Mouse (Mus musculus) liver, adult 2 months (tissue): ENCODE measurements around the gene Adat2. TPM values are rescaled to one million over a fixed set of nuclear protein-coding genes. Genes with fewer than 3 reads are reported as not detected.

Experiments used
- DNase-seq: peaks from one replicate; pipeline ENCODE4 v3.0.0-alpha.2; 2011; ENCODE audit warnings: low read depth, low spot score; ENCODE audit errors: extremely low read depth
- H3K27ac ChIP-seq: fragments of 200-500 bp; replicated peaks from 2 replicates; pipeline ENCODE4 v1.5.1; 2012; ENCODE audit warnings: low read depth, mild to moderate bottlenecking, control low read depth, inconsistent platforms, low read length; ENCODE audit not compliant: insufficient read depth
- H3K27me3 ChIP-seq: fragments of 200-500 bp; 2 replicates; pipeline ENCODE4 v1.6.1; 2012; ENCODE audit warnings: mild to moderate bottlenecking, moderate library complexity, low read length, inconsistent platforms; ENCODE audit not compliant: control insufficient read depth, insufficient read depth
- H3K36me3 ChIP-seq: fragments of 200-500 bp; 2 replicates; pipeline ENCODE4 v1.6.1; 2012; ENCODE audit warnings: low read length, inconsistent platforms; ENCODE audit not compliant: control insufficient read depth, insufficient read depth
- H3K4me1 ChIP-seq: fragments of 200-500 bp; 2 replicates; pipeline ENCODE4 v1.6.1; 2011; ENCODE audit warnings: low read length; ENCODE audit not compliant: control insufficient read depth, insufficient read depth
- H3K4me3 ChIP-seq: fragments of 200-500 bp; 2 replicates; pipeline ENCODE4 v1.5.1; 2011; ENCODE audit warnings: low read depth, mild to moderate bottlenecking, control low read depth, low read length, moderate library complexity; ENCODE audit not compliant: insufficient read depth
- H3K79me2 ChIP-seq: fragments of 200-500 bp; 2 replicates; pipeline ENCODE4 v1.6.1; 2012; ENCODE audit warnings: inconsistent platforms, mild to moderate bottlenecking, low read length, moderate library complexity; ENCODE audit not compliant: control insufficient read depth, insufficient read depth
- H3K9ac ChIP-seq: fragments of 200-500 bp; 2 replicates; pipeline ENCODE4 v1.6.1; 2012; ENCODE audit warnings: low read depth, mild to moderate bottlenecking, control low read depth, inconsistent platforms, low read length
- CTCF ChIP-seq: fragments of 200-500 bp; IDR thresholded peaks from 2 replicates; pipeline ENCODE4 v1.5.1; 2011; ENCODE audit warnings: low read depth, low read length, control low read depth
- POLR2A ChIP-seq: fragments of 200-500 bp; IDR thresholded peaks from 2 replicates; pipeline ENCODE4 v1.6.1; 2011; ENCODE audit warnings: low read length, control low read depth; ENCODE audit not compliant: insufficient read depth; ENCODE audit errors: extremely low read depth
- WGBS: fragments of 180-500 bp; shearing (Covaris S2); methylation state at CpG from one replicate; pipeline ENCODE4 v1.1.7; 2018; 5-methylcytosine and 5-hydroxymethylcytosine counted together
- polyA plus RNA-seq: library from polyadenylated mRNA; depleted of rRNA; stranded (reverse); fragments of >200 nt; gene quantifications from 2 replicates; pipeline ENCODE4 v1.2.3, GENCODE M21; 2012; rRNA removed
- total RNA-seq: library from RNA; depleted of rRNA; stranded (reverse); fragments of >200 nt; gene quantifications from 2 replicates; pipeline ENCODE4 v1.2.3, GENCODE M21; 2014; rRNA removed

Adat2 gene
- total RNA-seq = 2.3 and 2.5 TPM in 2 replicates
- 1.8 and 2.9 TPM in 2 replicates for polyA plus RNA-seq

DNA sequence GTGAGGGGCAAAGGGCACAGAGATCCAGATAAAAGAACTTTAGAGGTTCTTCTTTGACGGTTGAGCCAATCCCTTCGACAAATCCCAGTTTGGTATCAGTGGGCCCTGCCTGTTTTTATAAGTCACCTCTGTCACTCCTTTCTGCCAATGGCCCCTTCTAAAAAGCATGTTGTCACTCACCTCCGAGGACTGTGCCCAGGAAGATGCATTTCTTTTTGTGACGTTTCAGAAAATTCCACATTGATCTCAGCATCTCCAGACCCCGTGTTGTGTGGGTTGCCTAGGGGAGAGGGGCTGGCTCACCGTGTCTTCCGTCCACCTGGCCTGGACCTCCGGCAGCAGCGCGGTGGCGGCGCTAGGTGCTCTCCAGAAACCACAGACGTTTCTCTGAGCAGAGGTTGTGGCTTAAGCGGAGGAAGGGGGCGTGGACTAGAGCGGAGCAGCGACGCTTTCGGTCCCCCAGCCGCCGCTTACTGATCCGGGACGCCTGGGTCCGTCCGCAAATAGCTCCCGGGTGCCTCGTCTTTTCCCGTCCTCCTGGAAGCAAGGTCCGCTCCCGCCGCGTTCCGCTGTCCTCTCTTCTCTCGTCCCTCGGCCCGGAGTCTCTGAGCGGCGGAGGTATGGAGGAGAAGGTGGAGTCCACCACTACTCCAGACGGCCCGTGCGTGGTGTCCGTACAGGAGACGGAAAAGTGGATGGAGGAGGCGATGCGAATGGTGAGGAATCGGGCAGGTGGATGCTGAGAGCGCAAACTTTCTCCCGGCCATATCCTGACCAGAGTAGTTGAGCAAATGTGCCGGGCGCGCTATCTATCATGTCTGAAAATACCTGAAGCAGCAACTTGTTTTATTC is at the start of gene Adat2, which contains the start of gene Pex3:
Gene Adat2 (plus strand): TSS at position 249 of the 852 bp plus-strand sequence.
Gene Pex3 (minus strand): TSS at position 497 of the 852 bp plus-strand sequence.
- under 1% methylated on average over 51 of the region's 51 CpGs for WGBS

DNA sequence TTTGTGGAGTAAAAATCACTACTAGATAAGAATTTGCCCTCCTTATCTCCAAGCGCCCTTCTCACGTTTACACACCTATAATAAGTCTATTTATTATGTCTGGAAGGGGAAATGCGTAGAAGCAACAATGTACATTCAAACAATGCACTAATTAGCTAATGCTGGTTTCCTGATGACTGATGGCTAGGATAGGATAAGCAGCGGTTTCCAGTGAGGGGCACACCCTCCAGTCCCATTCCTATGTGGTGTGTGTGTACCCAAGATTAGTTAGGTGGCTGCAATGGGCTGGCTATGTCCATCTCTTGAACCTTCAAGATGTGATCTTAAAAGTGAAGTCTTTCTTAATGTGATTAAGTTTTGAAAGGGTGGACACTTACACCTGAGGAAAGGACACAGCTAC is 30.8 kb upstream of the Adat2 start:
- no peak for DNase-seq
- WGBS = 89% methylated on average over 4 of the region's 4 CpGs
- TF ChIP-seq CTCF (no peak), POLR2A (no peak)

More for the DNA sequence above, at the start of gene Adat2, which contains the start of gene Pex3:
- Histone ChIP-seq H3K9ac (peak within 1 kb of the TSS; percentile 91), H3K36me3 (peaks cover 3% of the 10 kb centered on the region; the same call in 1 of the 2 replicates), H3K4me1 (peaks cover 3% of the 10 kb centered on the region), H3K27ac (peak within 1 kb of the TSS; percentile 68), H3K79me2 (peaks cover 3% of the 10 kb centered on the region; the same call in 1 of the 2 replicates), H3K4me3 (peak within 1 kb of the TSS; percentile 81), H3K27me3 (no peaks in the 10 kb centered on the region)
- peak; percentile 83 for DNase-seq
- TF ChIP-seq CTCF (0 out of 2 replicates have a peak, but pooled peaks have one; percentile 2), POLR2A (peak; percentile 58)

GRCm38 (mm10) chr10:13528155-13528554 is 24.5 kb upstream of the Adat2 start:
- Histone ChIP-seq H3K27ac (no peak overlapping the region), H3K79me2 (no peaks in the 10 kb centered on the region), H3K4me3 (no peak overlapping the region), H3K27me3 (no peaks in the 10 kb centered on the region), H3K36me3 (peaks cover 37% of the 10 kb centered on the region), H3K9ac (no peak overlapping the region), H3K4me1 (no peaks in the 10 kb centered on the region; the same call in 1 of the 2 replicates)
- WGBS = 28% methylated on average over 4 of the region's 4 CpGs
- TF ChIP-seq POLR2A = no peak
- no peak for TF ChIP-seq CTCF
- DNase-seq = peak; percentile 40

More for the DNA sequence above, 30.8 kb upstream of the Adat2 start:
- Histone ChIP-seq H3K27me3 (no peaks in the 10 kb centered on the region), H3K36me3 (peaks cover 7% of the 10 kb centered on the region), H3K27ac (no peak overlapping the region), H3K4me1 (peaks cover 2% of the 10 kb centered on the region; the same call in 1 of the 2 replicates), H3K4me3 (no peak overlapping the region), H3K79me2 (no peaks in the 10 kb centered on the region), H3K9ac (no peak overlapping the region)

- H3K4me3 ChIP-seq = no peak overlapping the region
- H3K27ac ChIP-seq = no peak overlapping the region
- H3K79me2 ChIP-seq = no peaks in the 10 kb centered on the region; the same call in 1 of the 2 replicates
- H3K4me1 ChIP-seq = no peaks in the 10 kb centered on the region
- no peak for TF ChIP-seq CTCF
- TF ChIP-seq POLR2A = no peak
- WGBS = 47% methylated on average over 3 of the region's 3 CpGs
- H3K9ac ChIP-seq = no peak overlapping the region
- H3K27me3 ChIP-seq = no peaks in the 10 kb centered on the region
- peaks cover 46% of the 10 kb centered on the region for H3K36me3 ChIP-seq
- DNase-seq = no peak
Observed at GRCm38 (mm10) chr10:13534751-13535150, 17.9 kb upstream of the Adat2 start.

DNA sequence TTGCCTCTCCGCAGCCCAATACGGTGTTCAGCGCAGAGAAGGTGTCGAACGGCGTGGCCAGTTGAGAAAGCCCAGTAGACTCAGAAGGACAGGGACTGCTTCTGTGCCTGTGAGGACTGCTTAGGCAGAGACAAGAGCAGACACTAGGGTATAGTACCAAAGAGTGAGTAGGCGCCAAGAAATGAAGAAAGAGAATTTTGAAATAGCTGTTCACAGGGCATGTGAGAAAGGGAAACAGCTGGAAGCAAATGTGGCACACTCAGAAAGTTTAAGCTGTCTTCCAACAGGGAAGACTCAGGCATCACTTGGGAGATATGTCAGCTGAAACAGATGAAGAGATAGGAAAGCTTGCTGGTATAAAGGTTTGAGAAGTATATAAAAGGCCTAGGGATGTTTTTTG is 16.0 kb upstream of the Adat2 start:
- H3K4me3 ChIP-seq = no peak overlapping the region
- 97% methylated on average over 7 of the region's 7 CpGs for WGBS
- no peak overlapping the region for H3K27ac ChIP-seq
- H3K9ac ChIP-seq = no peak overlapping the region
- no peak for DNase-seq
- peaks cover 44% of the 10 kb centered on the region for H3K36me3 ChIP-seq
- no peaks in the 10 kb centered on the region; the same call in 1 of the 2 replicates for H3K79me2 ChIP-seq
- TF ChIP-seq CTCF = no peak
- no peak for TF ChIP-seq POLR2A
- no peaks in the 10 kb centered on the region for H3K27me3 ChIP-seq
- H3K4me1 ChIP-seq = no peaks in the 10 kb centered on the region

DNA sequence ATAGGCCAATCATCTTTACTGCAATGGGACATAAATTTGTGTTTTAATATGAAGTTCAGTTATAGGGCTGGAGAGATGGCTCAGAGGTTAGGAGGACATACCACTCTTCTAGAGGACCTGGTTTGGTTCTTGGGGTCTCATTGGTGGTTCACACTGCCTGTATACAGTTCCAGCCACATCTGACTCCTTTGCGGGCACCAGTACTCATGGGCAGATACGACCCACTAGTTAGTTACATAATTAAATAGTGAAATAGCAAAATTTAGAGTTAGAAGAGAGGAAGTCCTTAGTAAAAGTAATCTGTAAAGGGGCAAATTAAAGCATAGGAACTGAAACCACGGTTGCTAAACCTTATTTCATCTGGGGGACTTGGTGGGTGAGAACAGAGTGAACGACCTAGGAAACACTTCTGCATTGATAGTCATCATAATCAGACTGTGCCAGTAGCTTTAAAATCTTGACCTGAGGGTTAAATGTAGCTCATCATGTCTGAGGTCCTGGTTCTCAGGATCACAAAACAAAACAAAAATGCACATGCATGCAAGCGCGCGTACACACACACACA is 12.8 kb upstream of the Adat2 start:
- no peaks in the 10 kb centered on the region for H3K27me3 ChIP-seq
- no peak overlapping the region for H3K4me3 ChIP-seq
- TF ChIP-seq CTCF (no peak), POLR2A (no peak)
- H3K36me3 ChIP-seq = peaks cover 48% of the 10 kb centered on the region
- no peak overlapping the region for H3K27ac ChIP-seq
- WGBS = 91% methylated on average over 7 of the region's 7 CpGs
- no peak overlapping the region for H3K9ac ChIP-seq
- no peaks in the 10 kb centered on the region for H3K4me1 ChIP-seq
- no peak for DNase-seq
- H3K79me2 ChIP-seq = no peaks in the 10 kb centered on the region; the same call in 1 of the 2 replicates
